Mouse (Mus musculus) lung, postnatal 0 days (tissue): Measurements from ENCODE around the gene Npw.
A peak's percentile ranks its signal among the peaks of the same experiment; 100 is the strongest.

Source experiments
- CTCF ChIP-seq: IDR thresholded peaks from 2 replicates; pipeline ENCODE4 v1.5.1; 2016; ENCODE audit warnings: antibody characterized with exemption, mild to moderate bottlenecking
- EP300 ChIP-seq: IDR thresholded peaks from 2 replicates; pipeline ENCODE4 v1.6.1; 2016; ENCODE audit warnings: antibody characterized with exemption, mild to moderate bottlenecking, control low read depth

- TF ChIP-seq CTCF = peak; percentile 15
- TF ChIP-seq EP300 = no peak
Observed at GRCm38 (mm10) chr17:24649581-24650069, 8.6 kb downstream of the Npw start.
